Mouse (Mus musculus) lung, postnatal 25 days (tissue): Measurements from ENCODE around the gene Fn3k.

Source experiments
- DNase-seq: peaks from one replicate; pipeline ENCODE4 v3.0.0; 2022; ENCODE audit warnings: low spot score

Fn3k gene

DNA sequence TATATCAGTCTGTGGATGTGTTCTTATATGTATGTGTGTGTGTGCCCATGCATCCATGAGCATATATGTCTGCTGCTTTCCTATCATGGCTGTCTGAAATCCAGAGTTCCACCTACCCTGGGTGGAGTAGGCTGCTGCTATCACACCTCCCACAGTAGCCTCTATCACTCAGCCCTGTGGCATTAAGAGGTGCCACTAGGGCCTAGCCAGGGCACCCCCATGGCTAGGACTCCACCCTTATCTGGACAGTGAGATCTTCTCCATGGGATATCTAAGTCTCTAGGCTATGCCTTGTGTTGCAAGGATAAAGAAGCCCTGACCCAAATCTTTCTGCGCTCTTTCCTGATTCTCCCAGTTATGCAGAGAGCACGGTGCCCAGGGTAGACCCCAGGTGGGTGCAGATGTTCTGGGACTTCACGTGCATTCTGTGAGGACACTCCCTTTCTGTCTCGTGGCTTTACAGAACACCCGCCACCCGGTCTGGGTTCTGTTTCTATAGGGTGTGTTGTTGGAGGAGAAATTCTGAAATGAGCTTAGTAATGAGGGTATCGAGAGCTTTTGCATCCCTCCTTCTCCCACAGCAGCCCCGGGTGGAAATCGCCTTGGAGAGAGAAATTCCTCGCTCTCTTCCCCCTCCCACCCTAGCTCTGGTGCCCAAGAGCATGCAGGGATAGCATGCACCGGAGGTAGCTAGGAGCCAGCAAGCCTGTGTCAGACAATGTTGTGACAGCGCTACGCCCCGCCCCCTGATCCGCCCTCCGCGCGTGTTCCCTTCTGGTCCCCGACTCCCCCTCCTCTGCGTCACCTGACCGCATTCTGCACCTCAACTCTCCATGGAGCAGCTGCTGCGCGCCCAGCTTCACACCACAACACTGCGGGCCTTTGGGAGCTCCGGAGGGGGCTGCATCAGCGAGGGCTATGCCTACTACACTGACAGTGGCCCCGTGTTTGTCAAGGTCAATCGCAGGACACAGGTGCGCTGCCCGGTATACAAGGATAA is at the start of gene Fn3k:
Gene Fn3k (plus strand): TSS at position 758 of the 1,000 bp plus-strand sequence.
- peak; percentile 91 for DNase-seq

DNA sequence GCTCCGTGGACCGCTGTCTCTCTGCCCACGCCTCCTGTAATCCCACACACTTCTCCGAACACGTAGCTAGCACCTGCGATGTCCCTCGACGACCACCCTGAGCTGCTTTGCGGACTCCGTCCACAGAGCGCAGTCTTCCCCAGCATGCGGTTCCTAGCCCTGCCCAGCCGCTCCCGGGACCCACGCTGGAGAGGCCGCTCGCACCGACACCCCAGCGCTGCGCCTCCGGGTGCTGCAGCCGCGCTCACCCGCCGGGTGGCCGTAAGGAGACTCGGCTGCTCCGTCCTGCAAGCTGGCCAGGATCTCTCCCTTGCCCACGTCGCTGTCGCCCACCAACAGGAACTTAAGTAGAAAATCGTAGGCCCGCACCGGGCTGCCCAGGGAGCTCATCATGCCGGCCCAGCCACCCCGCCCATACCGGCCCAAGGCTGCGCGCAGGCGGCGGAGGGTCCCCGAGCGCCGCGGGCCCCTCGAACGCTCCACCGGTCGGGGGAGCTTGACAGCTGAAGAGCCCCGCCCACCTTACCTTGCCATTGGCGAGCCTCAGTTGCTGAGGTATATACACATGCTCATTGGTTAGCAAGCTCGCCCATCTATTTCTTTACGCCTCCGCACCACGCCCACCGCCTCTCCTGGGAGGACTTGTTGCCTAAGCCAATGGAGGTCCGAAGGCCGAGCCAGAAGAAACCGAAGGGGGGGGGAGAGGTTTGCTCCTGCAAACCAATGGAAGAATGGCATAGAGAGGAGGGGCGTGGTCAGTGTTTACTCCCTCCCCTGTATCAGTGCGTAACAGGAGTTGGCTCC is 46.8 kb upstream of the Fn3k start, which contains the start of gene Rab40b:
Gene Rab40b (minus strand): TSS at position 502 of the 804 bp plus-strand sequence.
- DNase-seq = peak; percentile 94

GRCm38 (mm10) chr11:121388554-121388945 is 46.2 kb upstream of the Fn3k start:
- no peak for DNase-seq

DNA sequence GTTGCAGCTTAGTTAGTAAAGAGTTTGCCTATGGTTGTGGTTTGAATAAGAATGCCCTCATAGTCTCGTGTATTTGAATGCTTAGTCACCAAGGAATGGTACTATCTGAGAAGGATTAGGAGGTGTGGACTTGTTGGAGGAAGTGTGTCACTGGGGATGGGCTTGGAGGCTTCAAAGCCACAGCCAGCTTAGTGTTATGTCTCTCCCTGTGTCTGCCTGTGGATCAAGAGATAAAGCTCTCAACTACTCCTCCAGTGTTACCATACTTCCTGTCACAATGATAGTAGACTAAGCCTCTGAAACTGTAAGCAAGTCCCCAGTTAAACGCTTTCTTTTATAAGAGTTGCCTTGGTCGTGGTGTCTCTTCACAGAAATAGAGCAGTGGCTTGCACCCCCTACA is 43.9 kb upstream of the Fn3k start:
- no peak for DNase-seq

- no peak for DNase-seq
These were observed 42.3 kb upstream of the Fn3k start for GRCm38 (mm10) chr11:121392405-121392804.

DNA sequence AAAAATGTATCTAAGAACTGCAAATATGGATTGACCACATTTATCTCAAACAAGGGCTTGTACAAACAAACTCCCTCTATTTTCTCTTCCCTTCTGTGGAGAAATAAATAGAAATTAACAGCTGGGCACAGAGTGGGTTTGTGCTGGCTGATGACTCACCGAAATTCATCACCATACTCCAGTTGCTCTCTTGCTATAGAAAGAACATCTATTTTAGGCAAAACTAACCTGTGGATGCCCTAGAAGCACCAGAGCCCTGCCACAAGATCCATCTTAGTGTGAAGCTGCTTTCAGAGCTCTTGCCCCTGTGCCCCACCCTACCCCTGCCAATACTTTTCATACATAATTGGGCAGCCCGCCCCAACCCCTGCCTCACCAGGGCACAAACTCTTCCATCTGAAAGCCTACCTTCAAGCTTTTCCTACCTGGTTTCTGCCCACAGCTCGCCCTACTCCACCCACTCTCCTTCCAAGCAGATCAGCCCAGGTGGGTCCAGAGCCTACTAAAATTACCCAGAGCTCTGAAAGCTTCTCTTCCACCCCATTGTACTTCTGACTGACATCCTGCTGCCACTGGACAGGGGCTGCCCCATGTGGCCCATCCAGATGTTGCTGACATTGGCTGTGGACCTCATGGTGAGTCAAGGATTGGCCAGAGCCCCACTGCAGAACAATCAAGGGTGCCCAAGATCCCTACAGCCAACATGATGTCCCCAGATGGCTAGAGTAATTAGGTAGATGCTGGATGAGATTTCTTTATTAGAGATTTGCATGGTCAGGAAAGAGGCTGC is 27.2 kb upstream of the Fn3k start:
- DNase-seq = no peak

GRCm38 (mm10) chr11:121414762-121415161 is 20.0 kb upstream of the Fn3k start:
- DNase-seq = no peak

DNA sequence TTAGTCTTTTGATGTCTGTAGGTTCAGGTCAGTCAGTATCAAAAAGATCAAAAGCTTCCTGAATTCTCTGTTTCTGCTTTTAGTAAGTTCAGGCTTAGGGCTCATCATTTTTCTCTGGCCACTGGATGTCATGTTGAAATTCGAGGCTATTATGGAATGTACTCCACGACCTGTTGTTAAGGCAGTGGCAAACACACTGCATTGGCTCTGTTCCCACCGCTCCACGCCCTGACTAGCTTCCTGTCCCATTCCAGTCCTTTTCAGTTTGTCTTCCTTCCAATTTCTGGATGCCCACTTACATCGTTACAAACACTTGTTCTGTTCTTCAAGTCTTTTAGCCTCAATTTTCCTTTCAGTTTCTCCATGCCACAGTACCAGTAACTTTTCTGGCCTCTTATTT is 19.4 kb upstream of the Fn3k start:
- DNase-seq = peak; percentile 7

GRCm38 (mm10) chr11:121417971-121418370 is 16.7 kb upstream of the Fn3k start:
- no peak for DNase-seq

DNA sequence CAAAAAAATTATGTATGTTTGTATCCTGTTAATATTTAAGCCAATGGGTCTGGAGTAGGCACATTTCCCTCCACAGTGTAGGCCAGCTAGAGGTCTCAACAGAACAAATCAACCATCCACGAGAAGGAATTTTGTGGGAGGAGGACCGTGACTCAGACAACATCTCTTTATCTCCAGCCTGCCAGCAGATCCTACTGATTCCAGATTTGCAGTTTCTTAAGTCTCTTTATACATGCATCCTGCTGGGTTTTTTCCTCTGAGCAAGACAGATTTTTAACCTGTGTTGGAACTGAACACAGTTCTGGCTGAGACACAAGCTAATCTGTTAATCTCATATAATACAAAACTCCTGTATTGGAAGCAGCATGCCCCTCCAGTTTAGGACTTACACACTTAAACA is 15.8 kb upstream of the Fn3k start:
- no peak for DNase-seq

- no peak for DNase-seq
These were observed 14.3 kb upstream of the Fn3k start for GRCm38 (mm10) chr11:121420379-121420778.

- peak; percentile 100 for DNase-seq
These were observed 13.7 kb upstream of the Fn3k start, which contains the start of gene Fn3krp for GRCm38 (mm10) chr11:121420830-121421552. Gene Fn3krp (plus strand): TSS chr11:121421401.

GRCm38 (mm10) chr11:121421553-121422173 is 13.1 kb upstream of the Fn3k start:
- DNase-seq = peak; percentile 8

DNA sequence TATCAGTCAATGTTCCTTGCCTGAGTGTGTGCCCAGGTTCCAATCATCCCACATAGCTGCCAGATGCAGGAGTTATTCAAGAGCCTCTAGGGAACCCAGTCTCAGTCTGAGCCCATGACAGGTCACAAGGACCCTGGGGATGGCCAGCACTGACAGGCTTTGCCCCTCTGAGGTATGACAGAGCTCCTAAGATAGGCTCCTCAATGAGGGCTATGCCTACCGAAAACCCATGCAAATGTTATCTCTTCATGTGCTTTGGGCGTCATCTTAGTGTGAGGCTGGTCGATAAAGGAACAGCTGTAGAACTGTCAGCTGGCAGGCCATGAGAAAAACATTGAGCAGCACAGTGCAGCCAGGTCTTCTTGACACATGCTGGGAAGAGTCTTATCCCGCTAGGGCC is 1.3 kb upstream of the Fn3k start:
- no peak for DNase-seq

DNA sequence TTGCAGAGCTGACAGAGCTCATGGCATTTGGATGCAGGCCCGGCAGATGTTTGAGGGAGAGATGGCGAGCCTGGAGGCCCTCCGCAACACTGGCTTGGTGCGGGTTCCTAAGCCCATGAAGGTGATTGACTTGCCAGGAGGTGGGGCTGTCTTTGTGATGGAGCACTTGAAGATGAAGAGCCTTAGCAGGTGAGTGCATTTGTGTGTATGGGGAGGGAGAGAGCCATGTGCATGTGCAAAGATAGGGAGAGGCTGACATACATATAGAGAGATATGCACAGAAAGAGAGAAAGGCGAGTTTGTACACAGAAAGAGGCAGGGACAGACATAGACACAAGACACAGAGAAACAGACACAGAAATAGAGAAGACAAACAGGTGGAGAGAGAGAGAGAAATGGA is 2.5 kb downstream of the Fn3k start:
- no peak for DNase-seq

DNA sequence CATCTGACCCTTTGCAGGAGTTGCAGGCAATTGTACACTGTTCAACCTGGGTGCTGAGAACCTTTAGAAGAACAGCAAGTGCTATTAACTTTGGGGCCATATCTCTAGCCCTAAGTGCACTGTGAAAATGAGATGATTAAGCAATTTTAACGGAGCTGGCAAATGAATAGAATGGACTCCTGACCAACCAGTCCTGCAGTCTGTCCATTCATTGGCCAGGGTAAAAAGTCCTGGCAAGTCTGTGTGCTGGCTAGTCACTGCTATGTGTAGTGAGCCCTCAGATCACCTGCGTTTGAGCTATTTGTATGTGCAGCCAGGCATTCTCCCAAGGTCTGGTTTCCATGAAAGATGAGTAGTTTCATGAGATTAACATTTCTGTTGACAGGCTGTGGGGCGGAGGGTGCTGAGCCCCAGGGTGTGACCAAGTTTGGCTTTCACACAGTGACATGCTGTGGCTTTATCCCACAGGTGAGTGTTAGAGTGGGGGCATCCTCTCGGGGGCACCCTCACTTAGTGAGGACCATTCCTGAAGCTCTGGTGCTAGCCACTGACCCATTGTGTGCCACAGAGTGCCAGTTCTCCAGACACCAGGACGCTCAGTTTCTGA is 5.1 kb downstream of the Fn3k start:
- no peak for DNase-seq

DNA sequence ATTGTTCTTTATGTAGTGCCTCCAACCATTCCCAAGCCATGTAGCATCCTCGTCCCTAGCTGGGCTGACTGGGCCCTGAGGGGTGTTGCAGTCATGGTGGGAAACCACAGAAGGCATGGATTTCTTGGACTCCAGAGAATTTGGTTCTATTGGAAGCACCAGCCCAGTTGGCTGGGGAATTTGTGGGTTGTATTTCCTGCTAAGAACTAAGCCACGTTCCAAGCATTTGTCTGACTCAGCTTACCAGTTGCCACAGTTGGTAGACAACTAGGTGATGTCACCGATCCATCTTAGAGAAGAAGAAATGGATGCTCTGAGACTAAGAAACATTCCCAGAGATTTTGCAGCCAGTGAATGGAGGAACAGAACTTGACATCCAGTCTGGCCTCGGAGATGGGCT is 6.9 kb downstream of the Fn3k start:
- no peak for DNase-seq

- DNase-seq = no peak
These were observed 7.4 kb downstream of the Fn3k start for GRCm38 (mm10) chr11:121442076-121442475.

DNA sequence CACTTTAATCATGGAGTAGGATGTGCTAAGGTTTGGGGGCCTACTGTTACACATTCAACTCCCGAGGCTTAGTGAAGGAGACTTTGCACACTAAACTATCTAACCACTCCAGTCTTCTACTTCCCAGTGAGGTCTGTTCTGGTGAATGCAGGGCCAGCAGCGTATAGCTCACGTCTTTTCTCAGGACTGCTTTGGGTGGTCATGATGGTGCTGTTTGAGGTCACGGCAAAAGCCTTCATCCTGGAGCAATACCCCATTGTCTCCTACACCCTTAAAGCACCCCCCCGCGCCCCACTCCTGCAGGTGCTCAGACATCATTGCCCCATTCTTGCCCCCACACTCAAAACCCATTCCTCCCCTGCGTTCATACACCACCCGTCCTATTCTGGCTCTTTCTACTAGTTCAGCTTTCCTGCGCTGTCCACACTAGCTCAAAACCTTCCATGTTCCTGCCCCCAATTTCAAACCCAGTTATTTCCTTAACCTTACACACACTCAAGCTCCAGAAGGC is 16.6 kb downstream of the Fn3k start:
- no peak for DNase-seq
